Mouse (Mus musculus) embryo, embryonic 10.5 days (tissue): ENCODE data around the gene Il20rb.

Source experiments
- DNase-seq: peaks from one replicate; pipeline ENCODE4 v3.0.0-alpha.2; 2015; ENCODE audit warnings: low spot score

Il20rb gene

DNA sequence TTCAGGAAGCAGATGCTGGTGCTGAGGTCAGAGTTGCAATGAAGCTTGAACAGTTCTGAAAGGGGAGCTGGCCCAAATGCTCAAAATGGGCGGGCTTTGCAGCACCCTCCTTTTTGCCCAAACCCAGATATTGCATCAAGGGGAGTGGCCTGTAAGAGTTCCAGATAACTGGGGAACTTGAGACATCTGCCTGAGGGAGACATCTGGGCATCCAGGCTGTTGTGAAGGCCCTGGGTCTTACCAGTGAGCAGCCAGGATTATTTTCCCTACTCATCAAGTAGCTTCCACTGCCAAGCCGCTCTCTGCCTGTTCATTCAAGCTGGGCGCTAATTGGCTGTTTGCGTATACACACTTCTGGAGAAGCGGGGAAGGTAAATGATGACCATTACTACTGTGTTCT lies at the start of gene Il20rb:
Il20rb (minus strand) TSS at position 358 of the 400 bp plus-strand sequence.
- DNase-seq = no peak

DNA sequence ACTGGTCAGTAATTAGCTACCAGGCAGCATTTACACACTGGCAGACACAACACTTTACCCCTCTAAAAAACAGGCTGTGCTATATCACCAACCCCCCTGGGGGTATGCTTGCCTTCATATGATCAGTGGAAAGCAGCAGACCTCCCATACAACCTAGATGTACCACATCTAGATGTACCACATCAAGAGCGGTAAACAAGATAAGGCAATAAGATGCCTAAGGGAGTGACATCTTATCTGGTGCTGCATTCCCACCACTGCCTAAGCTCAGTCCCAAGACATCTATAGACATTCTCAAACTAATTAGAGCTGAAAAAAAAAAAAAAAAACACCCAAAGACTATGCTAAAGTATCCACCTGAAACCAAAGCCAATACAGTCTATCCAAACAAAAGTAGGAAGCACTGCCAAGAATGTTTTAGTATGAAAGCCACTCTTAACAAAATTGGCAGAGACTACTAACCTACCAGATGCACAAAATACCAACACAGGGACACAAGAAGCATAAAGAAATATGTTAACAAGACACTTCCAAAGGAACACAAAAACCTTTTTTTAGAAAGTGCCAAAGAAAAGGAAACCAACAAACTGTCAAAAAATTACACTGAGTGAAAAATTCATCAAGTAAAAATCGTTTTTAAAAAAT lies 49.2 kb upstream of the Il20rb start:
- no peak for DNase-seq

DNA sequence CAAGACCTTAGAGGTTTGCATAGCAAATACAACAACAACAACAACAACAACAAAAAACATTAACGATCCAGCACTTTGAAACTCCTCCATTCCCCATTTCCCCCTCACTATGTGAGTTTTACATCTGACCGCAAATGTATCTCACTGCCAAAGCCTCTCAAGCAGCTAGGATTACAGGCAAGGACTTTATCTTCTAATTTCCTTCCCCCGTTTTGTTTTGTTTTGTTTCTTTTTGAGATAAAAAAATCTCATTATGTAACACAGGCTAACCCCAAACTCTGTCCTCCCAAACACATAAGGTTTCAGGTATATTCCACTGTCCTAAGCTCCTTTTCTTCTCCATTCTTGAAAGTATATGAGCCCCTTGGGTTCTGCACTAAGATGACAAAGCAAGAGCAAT lies 48.1 kb upstream of the Il20rb start:
- DNase-seq = no peak

DNA sequence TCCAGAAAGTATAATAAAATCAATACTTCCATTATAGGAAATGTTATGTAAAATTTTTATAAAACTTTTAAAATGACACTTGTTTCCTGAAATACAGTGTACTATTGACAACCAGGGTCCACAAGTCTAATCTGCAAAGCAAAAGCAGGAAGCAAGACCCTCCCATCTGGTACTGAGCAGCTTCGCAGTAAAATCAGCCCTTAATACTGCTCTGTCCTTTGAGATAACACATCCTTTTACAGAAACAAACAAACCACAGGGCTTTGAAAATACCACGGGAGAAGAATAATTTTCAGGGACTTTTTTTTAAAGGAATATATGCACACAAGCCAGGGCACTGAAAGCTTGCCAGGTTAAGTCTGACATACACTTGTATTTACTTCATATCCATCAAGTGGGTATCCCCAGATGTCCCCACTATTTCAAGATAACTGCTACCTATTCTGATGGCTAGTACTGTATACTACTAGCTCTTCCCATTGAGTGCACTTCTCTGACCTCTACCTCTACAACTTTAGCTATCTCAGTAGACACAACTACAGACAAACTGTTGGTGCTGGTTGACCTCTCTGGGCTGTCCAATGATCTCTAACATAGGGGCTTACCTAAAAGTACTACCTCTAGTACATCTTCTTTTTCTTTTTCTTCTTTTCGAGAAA lies 46.4 kb upstream of the Il20rb start:
- DNase-seq = no peak

DNA sequence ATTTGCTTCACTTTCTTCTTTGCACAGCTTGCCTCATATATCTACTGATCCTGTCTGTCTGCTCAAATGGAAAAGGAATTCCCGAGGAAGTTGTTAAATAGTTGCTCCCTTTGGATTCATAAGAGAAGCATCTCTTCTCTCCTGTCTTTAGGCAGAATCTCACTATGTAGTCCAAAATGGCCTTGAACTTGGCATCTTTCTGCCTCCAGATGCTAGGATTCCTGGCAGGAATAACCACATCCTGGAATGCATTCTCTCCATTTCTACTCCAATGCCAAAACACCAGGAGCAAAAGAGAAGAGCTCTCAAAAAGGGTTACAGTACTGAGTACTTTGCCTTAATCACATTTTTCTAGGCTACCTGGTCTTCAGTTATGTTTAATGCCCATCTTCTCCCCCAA lies 44.7 kb upstream of the Il20rb start:
- no peak for DNase-seq

DNA sequence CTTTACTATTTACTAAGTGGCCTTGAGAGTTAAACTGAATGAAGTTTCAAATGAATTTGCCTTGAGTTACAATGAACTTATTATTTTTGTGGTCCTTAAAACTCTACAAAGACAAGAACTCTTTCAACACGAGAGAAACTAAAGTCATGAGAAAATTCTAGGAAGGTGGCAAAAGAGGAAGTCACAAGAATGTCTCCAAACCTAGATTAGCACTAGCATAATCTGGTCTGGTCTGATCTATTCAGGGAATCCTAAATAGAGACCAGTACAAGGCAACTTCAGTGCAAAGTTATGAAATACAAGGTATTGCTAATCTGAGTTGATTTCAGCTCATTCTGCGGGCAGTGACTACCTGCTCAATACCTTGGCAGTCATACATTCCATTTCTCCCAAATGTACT lies 38.6 kb upstream of the Il20rb start:
- no peak for DNase-seq

DNA sequence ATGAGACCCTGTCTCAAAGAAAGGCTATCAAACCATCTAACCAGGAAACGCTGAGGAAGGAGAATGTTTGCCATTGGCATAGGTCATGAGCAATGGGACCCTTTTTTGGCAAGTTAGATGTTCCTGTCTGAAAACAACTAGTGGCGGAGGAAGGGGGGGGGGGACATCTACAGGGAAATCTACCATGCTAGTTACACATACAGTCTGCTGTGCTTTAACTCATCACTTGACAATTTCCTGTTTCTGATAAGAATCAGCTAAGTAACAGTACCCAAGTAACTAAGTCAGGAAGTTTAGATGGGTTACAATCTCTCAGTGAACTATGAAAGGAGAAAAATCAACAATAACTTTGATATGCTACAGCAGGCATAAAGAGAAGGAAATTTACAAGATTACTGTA lies 35.4 kb upstream of the Il20rb start:
- DNase-seq = no peak

DNA sequence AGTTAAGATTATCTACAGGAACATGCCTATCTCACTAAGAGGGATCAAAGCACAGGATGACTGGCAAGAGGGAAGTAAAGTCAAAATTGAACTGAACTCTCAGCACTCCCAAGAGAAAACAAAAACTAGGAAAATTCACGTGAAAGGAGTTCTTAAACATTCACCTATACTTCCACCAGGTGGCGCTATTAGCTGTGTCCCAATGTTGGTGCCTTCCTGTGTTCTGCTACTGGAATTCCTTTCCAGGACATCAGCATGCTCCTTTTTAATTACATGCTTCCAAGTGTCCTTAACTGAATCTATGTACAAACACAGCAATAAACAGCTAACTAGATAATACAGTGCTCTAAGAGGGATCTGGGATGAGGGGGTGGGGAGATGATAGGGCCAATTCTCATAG lies 34.0 kb upstream of the Il20rb start:
- DNase-seq = peak; percentile 86

DNA sequence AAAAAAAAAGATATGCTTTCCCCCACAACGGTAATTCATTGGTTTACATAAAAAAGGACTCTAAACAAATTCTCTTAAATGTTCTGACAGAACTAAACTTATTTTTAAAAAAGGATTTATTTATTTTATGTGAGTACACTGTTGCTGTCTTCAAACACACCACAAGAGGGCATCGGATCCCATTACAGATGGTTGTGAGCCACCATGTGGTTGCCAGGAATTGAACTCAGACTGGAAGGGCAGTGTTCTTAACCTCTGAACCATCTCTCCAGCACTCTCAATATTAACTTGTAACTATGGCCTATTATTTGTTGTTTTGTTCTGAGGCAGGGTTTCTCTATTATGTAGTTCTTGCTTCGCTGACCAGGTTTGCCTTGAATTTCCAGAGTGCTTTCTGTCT lies 33.4 kb upstream of the Il20rb start:
- DNase-seq = no peak

DNA sequence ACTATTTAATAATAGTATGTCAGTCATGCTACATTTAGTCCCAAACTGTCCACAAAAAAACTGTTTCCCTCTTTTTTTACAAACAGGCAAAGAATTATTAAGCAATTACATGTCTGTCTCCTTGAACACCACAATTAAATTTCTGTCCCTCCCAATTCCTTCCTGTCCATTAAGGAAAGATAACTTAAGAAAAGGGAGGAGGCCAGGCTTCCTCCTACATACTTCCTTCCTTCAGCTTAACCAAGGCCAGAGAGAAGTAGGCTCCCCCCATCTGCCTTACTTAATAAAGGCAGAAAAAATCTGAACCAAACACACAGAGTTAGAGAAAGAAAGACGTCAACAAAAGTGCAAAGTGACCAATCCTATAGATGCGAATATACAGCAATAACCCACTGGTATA lies 21.0 kb upstream of the Il20rb start:
- DNase-seq = no peak

DNA sequence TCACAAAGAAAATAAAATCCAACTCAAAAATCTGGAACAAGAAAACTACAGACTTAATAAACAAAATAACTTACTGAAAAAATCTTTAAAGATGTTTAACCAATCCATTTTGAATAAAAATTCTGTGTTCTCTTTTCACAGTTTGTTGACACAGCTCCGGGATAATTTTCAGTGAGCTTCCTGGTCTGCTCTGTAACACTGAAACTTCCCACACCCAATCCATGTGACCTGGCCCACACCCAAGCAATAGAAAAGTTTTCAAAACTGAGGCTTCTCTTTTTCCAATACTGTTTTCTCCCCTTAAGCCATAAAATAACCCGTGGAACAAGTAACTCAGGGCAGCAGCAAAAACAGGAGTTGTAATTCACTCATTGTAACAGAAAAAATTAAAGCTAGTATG lies 20.1 kb upstream of the Il20rb start:
- DNase-seq = no peak

DNA sequence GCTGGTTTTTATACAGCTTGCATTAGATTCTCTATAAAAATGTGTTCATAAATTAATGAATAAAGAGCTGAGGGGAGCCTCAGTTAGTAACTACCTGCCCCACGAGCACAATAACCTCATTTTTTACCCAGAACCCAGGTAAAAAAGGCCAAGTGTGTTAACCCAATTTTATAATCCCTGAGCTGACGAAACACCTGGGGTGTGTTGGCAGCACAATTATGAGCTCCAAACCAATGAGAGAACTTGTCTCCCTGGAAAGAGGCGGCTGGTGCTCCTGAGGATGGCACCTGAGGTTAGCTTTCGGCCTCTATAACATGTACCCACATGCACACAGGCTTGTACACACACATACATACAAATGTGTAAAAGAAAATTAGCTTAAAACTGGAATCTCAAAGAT lies 18.9 kb upstream of the Il20rb start:
- no peak for DNase-seq

DNA sequence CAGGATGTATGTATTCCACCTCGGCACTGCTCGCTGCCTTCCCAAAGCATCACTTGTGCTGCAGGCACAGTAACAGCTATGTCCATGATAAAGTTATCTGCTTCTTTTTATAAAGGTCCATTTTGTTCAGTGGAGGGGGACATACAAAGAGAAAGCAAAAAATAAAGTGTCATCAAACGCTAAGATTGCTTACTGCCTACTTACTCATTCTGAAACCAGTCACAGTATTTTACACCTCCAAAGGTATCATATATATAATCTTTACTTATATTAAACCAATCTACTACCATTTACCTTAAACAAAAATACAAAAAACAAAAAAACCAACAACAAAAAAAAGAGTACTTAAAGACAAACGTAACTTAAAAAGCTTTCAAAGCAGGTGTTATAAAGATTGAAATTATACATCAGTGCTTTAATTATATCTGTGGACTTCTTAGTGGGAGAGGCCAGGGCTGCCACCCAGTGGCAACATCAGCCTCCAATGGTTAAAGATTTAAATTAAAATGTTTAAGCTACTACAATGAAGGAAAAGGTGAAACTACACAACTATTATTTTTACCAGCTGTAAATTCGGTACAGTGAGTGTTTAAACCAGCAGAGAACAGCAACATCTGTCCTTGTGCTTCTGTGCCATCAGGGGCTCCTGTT lies 7.1 kb upstream of the Il20rb start:
- DNase-seq = no peak

DNA sequence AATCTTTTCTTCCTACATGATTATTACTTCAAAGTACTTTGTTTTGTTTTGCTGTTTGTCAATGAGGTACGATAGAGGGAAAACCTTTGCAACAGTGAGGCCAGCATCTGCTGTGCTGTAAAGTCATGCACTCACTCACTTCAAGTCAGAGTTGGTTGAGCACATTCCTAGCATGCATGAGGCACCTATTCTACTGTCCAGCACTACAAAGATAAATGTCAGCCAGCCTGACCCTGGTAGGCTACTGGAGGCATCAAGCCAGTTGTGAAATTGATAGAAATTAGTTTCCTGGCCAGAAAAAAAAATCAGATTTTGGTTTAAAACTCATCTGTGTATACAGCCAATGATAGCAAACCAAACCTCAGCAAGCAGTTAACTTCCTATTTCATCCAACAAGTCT lies 4.8 kb upstream of the Il20rb start:
- no peak for DNase-seq

DNA sequence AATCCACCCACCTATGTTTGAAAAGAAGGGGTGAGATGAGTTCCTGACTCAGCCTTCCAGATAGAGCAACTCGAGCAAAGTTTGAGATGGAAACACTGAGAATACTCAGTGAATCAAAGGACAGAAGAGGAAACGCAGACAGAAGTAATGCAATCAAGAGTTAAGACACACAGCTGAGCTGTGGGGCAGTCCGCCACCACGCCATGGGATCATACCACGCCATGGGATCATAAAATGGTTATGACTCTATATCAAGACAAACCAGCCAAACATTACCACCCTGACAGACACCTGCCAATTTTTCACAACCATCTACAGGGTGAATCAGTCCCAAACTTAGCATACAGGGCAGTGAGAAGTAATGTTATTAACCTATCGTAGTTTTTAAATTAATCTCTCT lies 2.4 kb upstream of the Il20rb start:
- no peak for DNase-seq

DNA sequence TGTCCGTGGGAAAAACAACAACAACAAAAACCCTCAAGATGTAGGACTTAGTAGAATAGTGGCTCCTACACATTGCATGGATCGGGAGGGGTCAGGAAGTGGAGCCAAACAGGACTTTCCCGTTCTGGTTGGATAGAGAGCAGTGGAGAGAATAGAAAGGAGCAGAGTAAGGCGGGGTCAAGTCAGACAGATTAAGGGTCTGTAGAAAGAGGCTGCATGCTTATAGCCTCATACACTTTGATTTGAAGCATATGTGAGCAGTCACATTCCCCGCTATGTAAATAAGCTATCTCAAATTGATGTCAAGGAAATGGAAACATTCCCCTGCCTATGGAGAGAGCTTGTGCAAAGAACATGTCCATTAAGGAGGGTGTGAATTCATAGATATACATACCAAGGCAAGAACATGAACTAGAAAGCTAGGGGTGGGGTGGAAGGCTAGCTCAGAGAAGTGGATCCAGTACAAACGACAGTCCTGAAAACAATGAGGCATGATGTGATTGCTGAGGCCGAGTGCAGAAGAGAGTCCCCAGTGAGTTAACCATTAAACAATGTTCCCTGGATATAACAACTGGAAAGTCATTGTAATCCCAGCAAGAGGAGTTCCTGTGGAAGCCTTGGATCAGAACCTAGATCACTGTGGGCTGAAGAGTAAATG lies 1.6 kb upstream of the Il20rb start:
- no peak for DNase-seq

DNA sequence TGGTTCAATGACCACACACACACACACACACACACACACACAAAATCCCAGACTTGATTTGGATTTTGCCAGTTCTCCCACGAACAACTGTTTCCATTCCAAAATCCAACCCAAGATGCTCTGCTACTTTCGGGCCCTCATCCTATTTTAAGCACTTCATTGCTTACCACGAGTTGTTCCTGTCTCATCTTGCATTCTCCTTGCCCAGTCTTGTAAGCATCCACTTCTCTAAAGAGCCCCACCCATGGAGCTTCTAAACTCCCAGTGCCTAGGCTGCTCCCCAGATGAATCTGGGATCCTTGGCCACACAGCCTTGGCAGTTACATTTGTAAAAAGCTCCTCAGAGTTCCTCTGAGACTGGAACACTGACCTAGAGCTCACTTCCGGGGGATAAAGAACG lies 3.3 kb downstream of the Il20rb start:
- no peak for DNase-seq

DNA sequence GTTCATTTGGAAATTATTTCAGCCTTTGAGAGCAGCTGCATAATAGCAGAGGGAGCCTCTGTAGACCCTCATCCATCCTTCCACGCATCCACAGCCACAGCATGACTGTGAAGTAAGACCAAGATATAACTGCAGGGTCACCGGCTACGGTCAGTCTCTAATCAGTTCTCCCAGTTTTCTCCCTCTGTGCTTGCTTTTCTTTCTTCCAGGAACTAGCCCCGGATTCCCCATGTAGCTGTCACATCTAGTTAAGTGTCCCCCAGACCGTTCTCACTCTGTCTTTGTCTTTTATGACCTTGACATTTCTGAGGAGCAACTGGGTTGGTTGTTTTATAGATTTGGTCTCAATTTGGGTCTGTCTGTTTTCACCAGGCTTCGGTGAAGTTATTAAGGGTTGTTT lies 5.0 kb downstream of the Il20rb start:
- no peak for DNase-seq

DNA sequence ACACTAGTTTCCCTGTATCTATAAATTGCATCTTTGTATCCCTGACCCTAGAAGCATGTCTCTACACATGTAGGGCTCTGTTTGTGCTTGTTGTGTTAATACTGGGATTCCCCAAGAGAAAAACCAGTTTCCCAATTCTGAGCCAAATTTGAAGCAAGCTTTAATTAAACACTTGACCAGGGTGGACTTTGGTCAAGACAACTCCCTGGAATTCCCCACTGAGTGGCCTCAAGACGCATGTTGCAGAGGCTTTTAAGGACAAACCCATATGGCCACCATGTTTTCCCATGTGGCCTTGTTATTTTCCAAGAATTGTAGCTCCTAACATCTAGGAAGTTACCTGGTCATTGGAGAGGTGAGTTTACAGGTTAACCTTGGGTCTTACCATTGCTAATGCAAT lies 12.5 kb downstream of the Il20rb start:
- DNase-seq = no peak

DNA sequence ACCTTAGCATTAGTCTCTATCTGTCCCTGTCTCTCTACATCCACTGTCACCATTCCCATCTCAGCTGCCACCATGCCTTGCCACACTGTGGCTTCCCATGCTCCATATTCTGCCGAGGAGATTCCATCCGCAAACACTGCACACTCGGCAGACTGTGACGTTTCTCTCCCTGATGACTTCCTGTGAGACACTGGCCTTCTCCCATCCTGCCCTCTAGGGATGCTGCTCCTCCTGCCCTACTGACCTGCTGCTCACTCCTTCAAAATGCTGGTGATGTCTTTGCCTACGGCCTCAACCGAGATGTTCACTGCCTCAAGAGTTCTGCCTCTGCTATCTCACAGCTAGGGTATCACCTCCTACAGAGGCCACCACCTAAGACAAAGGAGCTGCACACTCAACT lies 13.2 kb downstream of the Il20rb start:
- DNase-seq = no peak

DNA sequence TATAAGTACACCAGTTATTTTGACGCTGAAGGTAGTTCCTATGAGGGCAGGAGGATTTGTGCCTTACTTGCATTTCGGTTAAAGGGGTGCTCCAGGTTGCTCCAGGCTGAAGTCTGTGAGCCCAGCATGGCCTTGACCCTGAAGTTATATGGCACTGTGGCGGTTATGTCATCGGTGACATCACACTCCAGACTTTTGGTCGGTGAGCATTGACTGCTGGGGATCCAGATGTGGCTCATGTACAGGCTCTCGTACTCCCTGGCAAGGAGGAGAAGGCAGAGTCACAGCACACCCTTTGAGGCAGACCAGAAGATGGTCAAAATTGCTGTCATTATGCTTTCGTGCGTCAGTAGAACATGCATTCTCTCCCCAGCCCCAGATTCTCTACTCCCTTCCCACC lies 13.7 kb downstream of the Il20rb start:
- no peak for DNase-seq

DNA sequence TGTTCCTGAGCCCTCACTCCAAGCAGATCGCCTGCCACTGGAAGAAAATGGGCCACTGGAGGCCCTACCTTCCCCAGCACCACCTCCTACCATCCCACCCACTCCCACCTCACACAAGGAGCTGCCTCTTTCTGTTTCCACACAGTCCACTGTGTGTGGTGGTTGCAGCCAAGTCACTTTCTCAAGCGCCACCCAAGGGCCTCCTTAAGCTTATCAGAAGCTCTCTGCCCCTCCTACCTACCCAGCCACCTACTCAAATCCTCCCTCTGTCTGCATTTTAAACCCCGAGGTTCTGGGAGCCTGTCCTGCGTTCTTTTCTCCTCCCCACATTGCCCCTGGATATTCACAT lies 15.0 kb downstream of the Il20rb start:
- no peak for DNase-seq

DNA sequence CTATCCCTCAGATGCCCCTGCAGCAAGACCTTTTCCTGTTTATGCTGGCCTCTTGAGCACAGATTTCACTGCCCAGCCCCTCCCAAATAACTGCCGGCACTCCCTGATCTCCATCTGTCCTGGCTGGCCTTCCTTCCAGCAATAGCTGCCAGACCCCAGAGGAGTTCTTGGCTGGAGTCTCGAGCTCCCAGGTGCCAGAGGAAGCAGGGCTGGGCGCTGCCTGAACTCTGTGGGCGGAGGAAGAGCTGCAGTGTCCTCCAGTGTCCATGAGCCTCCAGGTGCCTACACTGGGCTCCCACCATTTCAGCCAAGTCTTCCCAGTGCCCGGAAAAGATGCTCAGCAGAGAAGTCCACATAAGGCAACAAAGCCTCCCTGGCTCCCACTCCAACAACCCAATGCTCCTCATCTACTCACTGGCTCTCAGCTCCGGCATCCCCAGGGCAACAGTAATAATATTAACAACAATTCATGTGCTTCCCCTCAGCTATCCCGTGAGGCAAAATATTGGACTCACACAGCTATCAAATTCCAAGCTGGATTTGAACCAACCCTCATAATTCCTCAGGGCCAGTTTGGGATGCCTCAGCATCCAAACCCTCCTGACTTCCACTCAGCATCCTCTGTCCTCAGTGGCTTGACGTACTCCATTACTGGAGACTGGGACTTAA lies 15.5 kb downstream of the Il20rb start:
- no peak for DNase-seq
